Mouse (Mus musculus): Measurements from ENCODE around the gene Baiap2.

DNA sequence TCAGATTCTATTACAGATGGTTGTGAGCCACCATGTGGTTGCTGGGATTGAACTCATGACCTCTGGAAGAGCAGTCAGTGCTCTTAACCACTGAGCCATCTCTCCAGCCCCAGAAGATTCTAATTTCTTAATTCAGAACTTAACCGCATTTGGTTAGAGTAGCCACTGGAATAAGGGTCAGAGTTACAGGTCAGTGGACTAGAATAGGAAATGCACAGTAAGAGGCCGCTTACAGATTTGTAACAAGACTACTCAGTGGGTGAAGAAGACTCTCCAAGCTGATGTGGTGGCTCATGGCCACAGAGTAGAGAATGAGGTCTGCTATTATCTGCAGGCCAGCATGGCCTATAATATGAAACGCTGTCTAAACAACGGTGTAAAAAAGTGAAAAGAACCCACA is 39.7 kb upstream of the Baiap2 start:
- no peak for TF ChIP-seq CTCF (IDR thresholded peaks at IDR 0.05; ENCODE audit: low read depth, low read length)
- no peak for TF ChIP-seq POLR2A (IDR thresholded peaks at IDR 0.05; ENCODE audit: extremely low read depth, insufficient read depth, low read length)
